Mouse (Mus musculus): Measurements from ENCODE around the gene Pja2. TPM values are rescaled to one million over a fixed set of nuclear protein-coding genes. Genes with fewer than 3 reads are reported as not detected.

Pja2 gene
- total and polyA plus RNA-seq, 3 experiments: 2.0 to 51.8 (median 51.0) TPM

- TF ChIP-seq GATA1 (IDR thresholded peaks at IDR 0.05; ENCODE audit: borderline replicate concordance, low read length): no peak
- TF ChIP-seq CTCF (IDR thresholded peaks at IDR 0.05; ENCODE audit: low read depth, low read length): no peak
- TF ChIP-seq TAL1 (conservative IDR thresholded peaks at IDR 0.05; ENCODE audit: low read depth, low read length): no peak
- no peak for TF ChIP-seq GATA2 (IDR thresholded peaks at IDR 0.05; ENCODE audit: borderline replicate concordance, low read depth, low read length)
- no peak for TF ChIP-seq POLR2AphosphoS5 (IDR thresholded peaks at IDR 0.05; ENCODE audit: insufficient replicate concordance, low read depth, low read length)
- no peak for ATAC-seq (ENCODE audit: extremely low read depth, insufficient number of reproducible peaks, low FRiP score, poor library complexity, severe bottlenecking)
- peaks cover 40% of the 10 kb centered on the region for H3K36me3 ChIP-seq (replicated peaks)
Observed at GRCm38 (mm10) chr17:64275188-64275587, 56.5 kb downstream of the Pja2 start.

GRCm38 (mm10) chr17:64274341-64275105, 57.2 kb downstream of the Pja2 start:
- DNase-seq (ENCODE audit: low spot score) (no peak), ATAC-seq (ENCODE audit: extremely low read depth, insufficient number of reproducible peaks, low FRiP score, poor library complexity, severe bottlenecking) (no peak)
- H3K36me3 ChIP-seq (replicated peaks): peaks cover 35% of the 10 kb centered on the region
- H3K4me1 ChIP-seq (ENCODE audit: insufficient read depth, low read depth, low read length): no peaks in the 10 kb centered on the region
- no peak for TF ChIP-seq GATA2 (IDR thresholded peaks at IDR 0.05; ENCODE audit: borderline replicate concordance, low read depth, low read length)
- TF ChIP-seq TAL1 (conservative IDR thresholded peaks at IDR 0.05; ENCODE audit: low read depth, low read length): no peak
- TF ChIP-seq GATA1 (IDR thresholded peaks at IDR 0.05; ENCODE audit: borderline replicate concordance, low read length): no peak
- TF ChIP-seq CTCF (IDR thresholded peaks at IDR 0.05; ENCODE audit: low read depth, low read length): no peak
- no peak for TF ChIP-seq POLR2AphosphoS5 (IDR thresholded peaks at IDR 0.05; ENCODE audit: insufficient replicate concordance, low read depth, low read length)
- H3K4me3 ChIP-seq (ENCODE audit: low read depth, low read length): no peak overlapping the region
- no peaks in the 10 kb centered on the region for H3K27me3 ChIP-seq (ENCODE audit: insufficient read depth, low read length)
- no peaks in the 10 kb centered on the region for H3K9me3 ChIP-seq (replicated peaks)

More at GRCm38 (mm10) chr17:64275188-64275587, 56.5 kb downstream of the Pja2 start:
- H3K27me3 ChIP-seq (ENCODE audit: insufficient read depth, low read length): no peaks in the 10 kb centered on the region
- DNase-seq (ENCODE audit: low spot score): no peak
- H3K4me3 ChIP-seq (ENCODE audit: low read depth, low read length): no peak overlapping the region
- H3K4me1 ChIP-seq (ENCODE audit: insufficient read depth, low read depth, low read length): no peaks in the 10 kb centered on the region
- H3K9me3 ChIP-seq (replicated peaks): no peaks in the 10 kb centered on the region

GRCm38 (mm10) chr17:64260571-64260970, 71.1 kb downstream of the Pja2 start:
- Histone ChIP-seq H3K4me1 (ENCODE audit: insufficient read depth, low read depth, low read length) (no peaks in the 10 kb centered on the region), H3K36me3 (replicated peaks) (no peaks in the 10 kb centered on the region), H3K4me3 (ENCODE audit: low read depth, low read length) (no peak overlapping the region), H3K27me3 (ENCODE audit: insufficient read depth, low read length) (no peaks in the 10 kb centered on the region), H3K9me3 (replicated peaks) (no peaks in the 10 kb centered on the region; the same call in 1 of the 2 replicates)
- TF ChIP-seq CTCF (IDR thresholded peaks at IDR 0.05; ENCODE audit: low read depth, low read length) (no peak), GATA1 (IDR thresholded peaks at IDR 0.05; ENCODE audit: borderline replicate concordance, low read length) (no peak), TAL1 (conservative IDR thresholded peaks at IDR 0.05; ENCODE audit: low read depth, low read length) (no peak), GATA2 (IDR thresholded peaks at IDR 0.05; ENCODE audit: borderline replicate concordance, low read depth, low read length) (no peak), POLR2AphosphoS5 (IDR thresholded peaks at IDR 0.05; ENCODE audit: insufficient replicate concordance, low read depth, low read length) (no peak)
- no peak for ATAC-seq (ENCODE audit: extremely low read depth, insufficient number of reproducible peaks, low FRiP score, poor library complexity, severe bottlenecking)
- DNase-seq (ENCODE audit: low spot score): no peak

GRCm38 (mm10) chr17:64248246-64248645, 83.5 kb downstream of the Pja2 start:
- no peaks in the 10 kb centered on the region for H3K4me1 ChIP-seq (ENCODE audit: insufficient read depth, low read depth, low read length)
- no peak overlapping the region for H3K4me3 ChIP-seq (ENCODE audit: low read depth, low read length)
- no peak for TF ChIP-seq GATA2 (IDR thresholded peaks at IDR 0.05; ENCODE audit: borderline replicate concordance, low read depth, low read length)
- no peak for TF ChIP-seq TAL1 (conservative IDR thresholded peaks at IDR 0.05; ENCODE audit: low read depth, low read length)
- no peak for TF ChIP-seq POLR2AphosphoS5 (IDR thresholded peaks at IDR 0.05; ENCODE audit: insufficient replicate concordance, low read depth, low read length)
- TF ChIP-seq CTCF (IDR thresholded peaks at IDR 0.05; ENCODE audit: low read depth, low read length): no peak
- TF ChIP-seq GATA1 (IDR thresholded peaks at IDR 0.05; ENCODE audit: borderline replicate concordance, low read length): no peak
- DNase-seq (ENCODE audit: low spot score) (no peak), ATAC-seq (ENCODE audit: extremely low read depth, insufficient number of reproducible peaks, low FRiP score, poor library complexity, severe bottlenecking) (no peak)
- no peaks in the 10 kb centered on the region for H3K36me3 ChIP-seq (replicated peaks)
- no peaks in the 10 kb centered on the region for H3K27me3 ChIP-seq (ENCODE audit: insufficient read depth, low read length)
- no peaks in the 10 kb centered on the region; the same call in 1 of the 2 replicates for H3K9me3 ChIP-seq (replicated peaks)

GRCm38 (mm10) chr17:64242898-64243297, 88.8 kb downstream of the Pja2 start:
- Histone ChIP-seq H3K9me3 (replicated peaks) (no peaks in the 10 kb centered on the region), H3K36me3 (replicated peaks) (no peaks in the 10 kb centered on the region), H3K4me3 (ENCODE audit: low read depth, low read length) (no peak overlapping the region), H3K27me3 (ENCODE audit: insufficient read depth, low read length) (no peaks in the 10 kb centered on the region; the same call in 1 of the 2 replicates), H3K4me1 (ENCODE audit: insufficient read depth, low read depth, low read length) (no peaks in the 10 kb centered on the region)
- ATAC-seq (ENCODE audit: extremely low read depth, insufficient number of reproducible peaks, low FRiP score, poor library complexity, severe bottlenecking): no peak
- no peak for TF ChIP-seq GATA1 (IDR thresholded peaks at IDR 0.05; ENCODE audit: borderline replicate concordance, low read length)
- TF ChIP-seq CTCF (IDR thresholded peaks at IDR 0.05; ENCODE audit: low read depth, low read length): no peak
- no peak for TF ChIP-seq TAL1 (conservative IDR thresholded peaks at IDR 0.05; ENCODE audit: low read depth, low read length)
- no peak for TF ChIP-seq GATA2 (IDR thresholded peaks at IDR 0.05; ENCODE audit: borderline replicate concordance, low read depth, low read length)
- no peak for TF ChIP-seq POLR2AphosphoS5 (IDR thresholded peaks at IDR 0.05; ENCODE audit: insufficient replicate concordance, low read depth, low read length)
- DNase-seq (ENCODE audit: low spot score): no peak

DNA sequence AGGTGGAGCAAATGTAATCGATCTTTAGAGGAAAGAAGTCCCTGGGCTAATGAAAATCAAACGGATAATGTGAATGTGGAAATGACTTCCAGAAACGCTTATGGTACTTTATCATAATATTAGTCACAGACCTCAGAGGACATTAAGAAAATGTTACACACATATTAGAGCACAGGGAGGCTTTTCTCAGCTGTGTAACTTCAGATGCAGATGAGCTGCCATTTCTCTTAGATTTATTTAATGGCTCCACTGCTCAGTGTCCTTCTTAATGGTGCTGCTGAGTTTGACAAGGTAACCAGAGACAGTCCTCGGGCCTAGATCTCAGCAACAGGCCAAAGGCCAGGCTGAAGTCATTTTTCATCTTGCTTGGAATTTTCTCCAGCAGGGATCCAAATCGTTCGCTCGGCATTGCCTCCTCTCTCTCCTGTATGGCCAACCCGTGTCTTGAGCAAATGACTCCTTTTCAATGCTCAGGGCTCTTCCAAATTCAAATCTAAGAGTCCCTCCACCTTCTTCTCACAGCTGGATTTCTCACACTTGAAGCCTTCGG, 89.3 kb downstream of the Pja2 start:
- Histone ChIP-seq H3K9me3 (replicated peaks) (no peaks in the 10 kb centered on the region), H3K36me3 (replicated peaks) (no peaks in the 10 kb centered on the region), H3K4me1 (ENCODE audit: insufficient read depth, low read depth, low read length) (no peaks in the 10 kb centered on the region), H3K4me3 (ENCODE audit: low read depth, low read length) (no peak overlapping the region), H3K27me3 (ENCODE audit: insufficient read depth, low read length) (no peaks in the 10 kb centered on the region; the same call in 1 of the 2 replicates)
- DNase-seq (ENCODE audit: low spot score) (no peak), ATAC-seq (ENCODE audit: extremely low read depth, insufficient number of reproducible peaks, low FRiP score, poor library complexity, severe bottlenecking) (no peak)
- TF ChIP-seq TAL1 (conservative IDR thresholded peaks at IDR 0.05; ENCODE audit: low read depth, low read length): no peak
- no peak for TF ChIP-seq GATA1 (IDR thresholded peaks at IDR 0.05; ENCODE audit: borderline replicate concordance, low read length)
- no peak for TF ChIP-seq CTCF (IDR thresholded peaks at IDR 0.05; ENCODE audit: low read depth, low read length)
- no peak for TF ChIP-seq POLR2AphosphoS5 (IDR thresholded peaks at IDR 0.05; ENCODE audit: insufficient replicate concordance, low read depth, low read length)
- TF ChIP-seq GATA2 (IDR thresholded peaks at IDR 0.05; ENCODE audit: borderline replicate concordance, low read depth, low read length): no peak
